Mouse (Mus musculus): ENCODE results near the gene 1700080E11Rik.
"Not testable (repeated sequence)": the region's sequence is repeated elsewhere in the genome, so short reads cannot be mapped to it uniquely, and the experiment has no call there.

The 1700080E11Rik gene

GRCm38 (mm10) chr9:105144992-105145391 is at the start of gene 1700080E11Rik:
1700080E11Rik (minus strand) TSS chr9:105145092.
- no peak for DNase-seq (ENCODE audit: low spot score in 2 of 2)

GRCm38 (mm10) chr9:105186725-105187124 is 41.8 kb upstream of the 1700080E11Rik start:
- DNase-seq (ENCODE audit: low spot score in 2 of 2), result peak in 1 of 2 experiments; percentile 13

DNA sequence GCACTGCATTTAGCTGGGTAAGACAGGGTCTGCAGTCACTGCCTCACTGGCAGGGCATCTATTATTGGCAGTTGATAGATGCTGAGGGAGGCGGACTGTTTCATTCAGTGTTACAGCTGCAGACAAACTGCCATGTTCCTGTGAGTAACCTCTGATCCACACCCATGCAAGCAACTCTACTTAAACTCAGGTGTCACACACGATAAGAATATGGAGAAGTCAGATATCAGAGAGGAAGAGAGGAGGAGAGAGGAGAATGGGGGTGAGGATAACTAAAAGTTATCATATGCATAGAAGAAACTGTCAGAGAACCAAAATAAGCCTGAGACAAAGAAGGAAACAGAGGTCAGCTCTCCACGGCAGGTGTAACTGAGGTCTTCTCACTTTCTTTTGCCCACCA is 37.5 kb upstream of the 1700080E11Rik start:
- DNase-seq (ENCODE audit: low spot score in 2 of 2), result no peak

- no peak for DNase-seq (ENCODE audit: low spot score in 2 of 2)
Measured at GRCm38 (mm10) chr9:105139204-105139603, 5.7 kb downstream of the 1700080E11Rik start.

- no peak for DNase-seq (ENCODE audit: low spot score in 2 of 2)
Measured at GRCm38 (mm10) chr9:105136404-105136803, 8.5 kb downstream of the 1700080E11Rik start.

DNA sequence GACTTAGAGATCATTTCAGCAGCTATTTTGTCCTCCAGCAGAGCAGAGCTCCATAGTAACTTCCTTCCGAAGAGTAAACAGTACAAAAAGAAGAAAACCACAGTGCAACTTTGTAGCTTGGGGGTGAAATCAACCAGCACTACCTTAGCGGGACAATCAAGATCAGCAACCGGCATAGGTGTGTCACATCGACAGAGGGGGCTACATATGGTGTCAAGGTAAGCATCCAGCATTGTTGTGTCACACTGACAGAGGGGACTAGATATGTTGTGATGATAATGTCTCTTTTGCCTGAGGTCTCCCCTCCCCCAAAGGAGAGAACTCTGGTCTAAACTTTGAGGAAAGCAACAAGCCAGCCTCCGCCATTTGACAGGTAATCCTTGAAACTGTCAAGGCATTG is 10.4 kb downstream of the 1700080E11Rik start:
- DNase-seq (ENCODE audit: low spot score in 2 of 2), result no peak

- DNase-seq (ENCODE audit: low spot score in 2 of 2), result no peak
Measured at GRCm38 (mm10) chr9:105132002-105132367, 12.9 kb downstream of the 1700080E11Rik start.

- DNase-seq (ENCODE audit: low spot score in 2 of 2), result peak; percentile 93 to 95
Measured at GRCm38 (mm10) chr9:105131253-105132001, 13.5 kb downstream of the 1700080E11Rik start, which contains the start of gene Nudt16. Nudt16 (minus strand) TSS chr9:105131824.

GRCm38 (mm10) chr9:105130331-105130730 is 14.6 kb downstream of the 1700080E11Rik start:
- DNase-seq (ENCODE audit: low spot score in 2 of 2), result no peak

DNA sequence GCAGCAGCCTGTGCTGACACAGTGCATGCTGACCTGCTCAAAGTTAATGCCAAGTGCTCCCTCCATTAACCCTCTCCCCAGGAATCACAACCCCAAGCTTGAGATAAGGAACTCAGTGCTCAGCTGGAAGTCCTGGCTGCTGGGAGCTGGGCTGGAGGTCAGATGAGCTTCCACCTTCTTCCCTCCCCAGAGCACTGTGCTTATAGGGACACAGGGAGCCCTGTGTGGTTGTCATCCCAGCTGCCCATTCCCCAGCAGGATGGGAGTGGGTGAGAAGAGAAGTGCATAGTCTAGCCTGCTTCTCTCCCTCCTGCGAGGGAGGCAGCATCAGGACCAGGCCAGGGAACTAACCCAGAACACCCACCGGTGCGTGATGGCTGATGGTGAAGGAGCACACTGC is 19.7 kb downstream of the 1700080E11Rik start:
- not testable (repeated sequence) for DNase-seq (ENCODE audit: low spot score in 2 of 2)

- DNase-seq (ENCODE audit: low spot score in 2 of 2), result no peak
Measured at GRCm38 (mm10) chr9:105103893-105104292, 41.0 kb downstream of the 1700080E11Rik start.

- no peak for DNase-seq (ENCODE audit: low spot score in 2 of 2)
Measured at GRCm38 (mm10) chr9:105101911-105102310, 43.0 kb downstream of the 1700080E11Rik start.

GRCm38 (mm10) chr9:105100807-105101570 is 43.9 kb downstream of the 1700080E11Rik start:
- no peak for DNase-seq (ENCODE audit: low spot score in 2 of 2)
